Comparison of ENCODE assay signal across 8 mouse cellular contexts in the genomic region with DNA sequence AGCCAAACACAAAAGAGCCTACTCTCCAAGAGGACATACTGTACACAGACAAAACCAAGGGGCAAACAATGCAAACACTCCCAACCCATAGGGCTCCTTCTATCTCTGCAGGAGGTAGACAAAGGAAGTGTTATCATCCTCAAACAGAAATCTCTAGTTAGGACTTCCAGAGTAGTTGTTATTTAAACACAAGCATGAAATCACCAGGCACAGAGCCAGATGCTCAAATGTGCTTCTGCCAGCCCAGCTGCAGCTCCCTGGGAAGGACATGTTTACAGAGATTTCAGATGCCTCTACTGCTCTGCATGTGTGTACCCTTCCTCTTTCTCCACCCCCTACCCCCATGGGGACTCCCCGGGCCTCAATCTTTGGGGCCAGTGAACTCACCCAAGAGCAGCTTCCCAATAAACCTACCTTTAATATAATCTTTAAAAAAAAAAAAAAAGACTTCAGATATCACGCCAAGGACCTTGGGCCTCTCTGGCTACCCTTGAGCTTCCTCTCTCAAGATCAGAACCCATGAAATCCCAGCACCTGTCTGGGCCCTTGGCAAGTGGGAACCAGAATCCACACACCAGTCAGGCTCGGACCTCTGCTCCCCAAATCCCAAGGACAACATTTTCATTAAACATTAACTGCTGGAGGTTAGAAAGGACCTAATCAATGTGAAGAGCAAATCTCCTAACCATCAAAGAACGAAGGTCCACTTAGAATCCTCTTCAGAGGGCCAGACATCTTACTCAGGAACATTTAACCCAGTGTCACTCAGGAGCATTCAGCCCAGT. TPM values are rescaled to one million over a fixed set of nuclear protein-coding genes. Genes with fewer than 3 reads are reported as not detected.
DNase-seq lines count a peak whose midpoint lies in the region; ATAC-seq and TF ChIP-seq lines count a peak whose summit lies in the region.

No protein-coding gene starts in this region.

- ATAC-seq in forebrain, embryonic 16.5 days, result no peak
- no peak for ATAC-seq in lung, postnatal 0 days
- ATAC-seq in frontal cortex, adult (ENCODE audit: low TSS enrichment), result no peak

- H3K9ac ChIP-seq in forebrain, embryonic 16.5 days (replicated peaks; ENCODE audit: low read depth, low read length), result no peak overlapping the region
- no peak overlapping the region for H3K9ac ChIP-seq in lung, postnatal 0 days (replicated peaks; ENCODE audit: low read depth)

- WGBS in forebrain, embryonic 10.5 days, result 88% methylated on average over 4 of the region's 4 CpGs
- 84% methylated on average over 4 of the region's 4 CpGs for WGBS in forebrain, embryonic 16.5 days
- 37% methylated on average over 4 of the region's 4 CpGs for WGBS in lung, postnatal 0 days

- TF ChIP-seq EP300 in lung, postnatal 0 days (IDR thresholded peaks at IDR 0.05), result no peak

- no peaks in the 10 kb centered on the region for H3K9me3 ChIP-seq in forebrain, embryonic 10.5 days
- H3K9me3 ChIP-seq in forebrain, embryonic 16.5 days (ENCODE audit: control insufficient read depth, low read length), result no peaks in the 10 kb centered on the region
- H3K9me3 ChIP-seq in E14TG2a.4 (ENCODE audit: low read length), result no peaks in the 10 kb centered on the region
- H3K9me3 ChIP-seq in lung, postnatal 0 days (ENCODE audit: low read length), result no peaks in the 10 kb centered on the region

- H3K4me1 ChIP-seq in forebrain, embryonic 10.5 days, result peaks cover 32% of the 10 kb centered on the region
- peaks cover 7% of the 10 kb centered on the region for H3K4me1 ChIP-seq in forebrain, embryonic 16.5 days (replicated peaks; ENCODE audit: control insufficient read depth, insufficient read depth, low read length)
- peaks cover 39% of the 10 kb centered on the region for H3K4me1 ChIP-seq in E14TG2a.4 (replicated peaks; ENCODE audit: low read depth, low read length)
- peaks cover 20% of the 10 kb centered on the region; the same call in 1 of the 2 replicates for H3K4me1 ChIP-seq in lung, postnatal 0 days (ENCODE audit: insufficient read depth, low read depth, low read length)

- no peak for DNase-seq in forebrain, embryonic 10.5 days (ENCODE audit: extremely low spot score, low spot score)
- DNase-seq in gastrocnemius, postnatal 10 days, result peak; percentile 60
- DNase-seq in kidney, postnatal 25 days, result peak; percentile 83 to 86
- DNase-seq in lung, postnatal 0 days (ENCODE audit: low spot score), result peak; percentile 76
- DNase-seq in B cell, adult 2 months, result no peak

- H3K4me2 ChIP-seq in forebrain, embryonic 16.5 days (ENCODE audit: low read length), result no peak overlapping the region
- 0 out of 2 replicates have a peak overlapping the region, but pooled peaks have one; percentile 3 for H3K4me2 ChIP-seq in lung, postnatal 0 days (replicated peaks; ENCODE audit: low read depth, low read length)

- H3K4me3 ChIP-seq in forebrain, embryonic 10.5 days, result peak overlapping the region; percentile 5; the same call in 1 of the 2 replicates
- no peak overlapping the region for H3K4me3 ChIP-seq in forebrain, embryonic 16.5 days (replicated peaks; ENCODE audit: low read length)
- peak overlapping the region; percentile 88 for H3K4me3 ChIP-seq in E14TG2a.4 (replicated peaks; ENCODE audit: low read length)
- no peak overlapping the region for H3K4me3 ChIP-seq in lung, postnatal 0 days (ENCODE audit: low read depth, low read length)

- H3K27me3 ChIP-seq in forebrain, embryonic 10.5 days (ENCODE audit: poor library complexity, severe bottlenecking), result no peaks in the 10 kb centered on the region
- H3K27me3 ChIP-seq in forebrain, embryonic 16.5 days (replicated peaks; ENCODE audit: control insufficient read depth, insufficient read depth, low read length), result no peaks in the 10 kb centered on the region
- no peaks in the 10 kb centered on the region for H3K27me3 ChIP-seq in E14TG2a.4 (ENCODE audit: insufficient read depth, low read length)
- no peaks in the 10 kb centered on the region for H3K27me3 ChIP-seq in lung, postnatal 0 days (replicated peaks; ENCODE audit: insufficient read depth, low read length)

- no peak overlapping the region for H3K27ac ChIP-seq in forebrain, embryonic 10.5 days
- no peak overlapping the region for H3K27ac ChIP-seq in forebrain, embryonic 16.5 days (ENCODE audit: low read length)
- H3K27ac ChIP-seq in lung, postnatal 0 days (ENCODE audit: low read length), result peak overlapping the region; percentile 33; the same call in 1 of the 2 replicates

- no peak for TF ChIP-seq CTCF in E14TG2a.4 (conservative IDR thresholded peaks at IDR 0.05; ENCODE audit: low read length)
- no peak for TF ChIP-seq CTCF in lung, postnatal 0 days (IDR thresholded peaks at IDR 0.05)

- H3K36me3 ChIP-seq in forebrain, embryonic 10.5 days (replicated peaks), result peaks cover 32% of the 10 kb centered on the region
- no peaks in the 10 kb centered on the region for H3K36me3 ChIP-seq in forebrain, embryonic 16.5 days (ENCODE audit: control insufficient read depth, insufficient read depth)
- peaks cover 64% of the 10 kb centered on the region for H3K36me3 ChIP-seq in E14TG2a.4 (ENCODE audit: insufficient read depth, low read length)
- H3K36me3 ChIP-seq in lung, postnatal 0 days (ENCODE audit: insufficient read depth, low read length), result no peaks in the 10 kb centered on the region

RNA-seq across cellular contexts. Expression of gene Shmt1, which starts 3.0 kb away (rescaled TPM):
- 113 TPM in 2 replicates for polyA plus RNA-seq in forebrain, embryonic 10.5 days (2016; fragmentation: Nextera tagmentation; extraction: Ambion mirVana)
- 14.9 and 17.7 TPM in 2 replicates for polyA plus RNA-seq in forebrain, embryonic 16.5 days (2015; fragmentation: Nextera tagmentation; extraction: Ambion mirVana)
- total RNA-seq in gastrocnemius, postnatal 10 days (2021), result 10 to 100 TPM; 21.7 to 26.3 TPM
- 14.4 and 18.4 TPM in 2 replicates for polyA plus RNA-seq in lung, postnatal 0 days (2015; fragmentation: Nextera tagmentation; extraction: Ambion mirVana)

RNA-seq across cellular contexts. Expression of gene Dhrs7b, which starts 22.0 kb away (rescaled TPM):
- polyA plus RNA-seq in forebrain, embryonic 10.5 days (2016; fragmentation: Nextera tagmentation; extraction: Ambion mirVana), result 31.1 and 32.2 TPM in 2 replicates
- polyA plus RNA-seq in forebrain, embryonic 16.5 days (2015; fragmentation: Nextera tagmentation; extraction: Ambion mirVana), result 29.5 and 34.5 TPM in 2 replicates
- total RNA-seq in gastrocnemius, postnatal 10 days (2021), result 10 to 100 TPM; 14.9 to 16.2 TPM
- 24.2 and 28.7 TPM in 2 replicates for polyA plus RNA-seq in lung, postnatal 0 days (2015; fragmentation: Nextera tagmentation; extraction: Ambion mirVana)

RNA-seq across cellular contexts. Expression of gene Smcr8, which starts 31.2 kb away (rescaled TPM):
- polyA plus RNA-seq in forebrain, embryonic 10.5 days (2016; fragmentation: Nextera tagmentation; extraction: Ambion mirVana), result 9.2 and 10.0 TPM in 2 replicates
- polyA plus RNA-seq in forebrain, embryonic 16.5 days (2015; fragmentation: Nextera tagmentation; extraction: Ambion mirVana), result 7.0 and 7.8 TPM in 2 replicates
- total RNA-seq in gastrocnemius, postnatal 10 days (2021), result 10 to 100 TPM; 13.3 to 14.5 TPM
- 2.5 and 3.0 TPM in 2 replicates for polyA plus RNA-seq in lung, postnatal 0 days (2015; fragmentation: Nextera tagmentation; extraction: Ambion mirVana)

RNA-seq across cellular contexts. Expression of gene Top3a, which starts 31.3 kb away (rescaled TPM):
- 28.3 and 28.9 TPM in 2 replicates for polyA plus RNA-seq in forebrain, embryonic 10.5 days (2016; fragmentation: Nextera tagmentation; extraction: Ambion mirVana)
- 11.5 and 12.2 TPM in 2 replicates for polyA plus RNA-seq in forebrain, embryonic 16.5 days (2015; fragmentation: Nextera tagmentation; extraction: Ambion mirVana)
- 1 to 10 TPM; 6.5 to 7.6 TPM for total RNA-seq in gastrocnemius, postnatal 10 days (2021)
- 6.1 and 6.7 TPM in 2 replicates for polyA plus RNA-seq in lung, postnatal 0 days (2015; fragmentation: Nextera tagmentation; extraction: Ambion mirVana)

Comparison
In these comparisons a context has a peak if more than half of its experiments do, and no peak if none do; other contexts are left out.
1. H3K4me3 ChIP-seq: peak in forebrain, embryonic 10.5 days (single experiment) and E14TG2a.4 (single experiment); none in forebrain, embryonic 16.5 days (single experiment) and lung, postnatal 0 days (single experiment).
2. DNase-seq: peak in gastrocnemius, postnatal 10 days (single experiment), kidney, postnatal 25 days (2 of 2) and lung, postnatal 0 days (single experiment); none in forebrain, embryonic 10.5 days (single experiment) and B cell, adult 2 months (0 of 2).